Mouse (Mus musculus) spleen, postnatal 14 days (tissue): ENCODE measurements at regions not wholly inside any gene's neighbourhood (a gene's known extent, or its start where the extent isn't known, plus 50 kb on each side); places are given as distances from the start of the nearest gene placed in this dataset.

Source experiments
- DNase-seq, 2 experiments: peaks; one replicate each; pipeline ENCODE4 v3.0.0; 2021 to 2022; ENCODE audit warnings: low spot score in 2 of 2

- DNase-seq = no peak
Observed at GRCm38 (mm10) chr2:167821186-167821585, 110.7 kb upstream of the Ptpn1 start.

- no peak for DNase-seq
Observed at GRCm38 (mm10) chr2:167818799-167819198, 113.1 kb upstream of the Ptpn1 start.

- DNase-seq = no peak
Observed at GRCm38 (mm10) chr2:167817030-167817429, 114.8 kb upstream of the Ptpn1 start.

- no peak for DNase-seq
Observed at GRCm38 (mm10) chr2:167815123-167815522, 116.7 kb upstream of the Ptpn1 start.

DNA sequence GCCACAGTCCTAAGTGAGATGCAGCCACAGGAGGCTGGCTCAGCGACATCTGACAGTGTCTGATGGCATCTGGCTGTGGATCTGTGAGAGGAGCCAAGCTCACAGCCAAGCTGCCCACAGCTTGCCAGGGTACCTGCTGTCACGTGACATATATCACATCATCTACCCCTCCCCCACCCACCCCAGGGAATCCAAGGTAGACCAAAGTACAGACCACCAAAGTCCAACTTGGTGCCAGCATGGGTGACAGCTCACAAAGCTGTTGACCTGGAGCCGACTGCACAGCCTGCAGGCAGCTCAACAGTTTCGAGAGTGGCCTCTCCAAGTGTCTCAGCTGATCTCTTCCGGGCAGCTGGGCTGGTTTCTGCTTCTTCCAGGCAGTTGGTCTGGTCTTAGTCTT lies 119.6 kb upstream of the Tmem189 start:
- no peak for DNase-seq

DNA sequence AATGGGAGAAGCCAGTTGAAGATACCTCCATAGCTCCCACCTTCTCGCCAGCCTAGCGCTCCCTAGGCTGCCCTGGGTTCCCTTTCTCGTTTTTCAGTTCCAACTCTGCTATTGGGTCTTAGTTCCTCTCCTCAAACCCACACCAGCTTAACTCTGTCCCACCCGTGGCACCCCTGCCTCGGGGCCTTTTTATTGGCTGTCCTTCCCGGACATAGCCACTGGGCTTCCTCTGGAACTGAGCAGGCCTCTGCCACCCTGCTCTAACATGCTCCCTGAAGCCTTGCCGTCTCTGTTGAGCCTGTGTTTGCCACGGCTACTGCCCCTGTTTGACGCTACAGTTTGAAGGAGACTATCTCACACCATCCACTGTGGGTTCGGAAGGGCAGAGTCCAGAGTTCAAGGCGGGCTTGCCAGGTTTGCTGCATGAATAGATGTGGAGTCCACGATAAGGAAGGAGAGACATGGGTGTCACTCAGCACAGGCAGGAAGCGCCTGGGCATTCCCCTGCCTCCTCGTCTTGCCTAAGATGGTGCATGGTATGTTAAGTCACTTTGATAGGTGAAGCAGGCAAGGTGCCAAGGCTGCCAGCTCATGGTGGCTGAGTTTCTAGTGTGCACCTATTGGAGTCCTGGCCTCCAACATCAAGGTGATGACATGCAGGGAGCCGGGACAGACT lies 116.1 kb upstream of the Tmem189 start:
- no peak for DNase-seq

DNA sequence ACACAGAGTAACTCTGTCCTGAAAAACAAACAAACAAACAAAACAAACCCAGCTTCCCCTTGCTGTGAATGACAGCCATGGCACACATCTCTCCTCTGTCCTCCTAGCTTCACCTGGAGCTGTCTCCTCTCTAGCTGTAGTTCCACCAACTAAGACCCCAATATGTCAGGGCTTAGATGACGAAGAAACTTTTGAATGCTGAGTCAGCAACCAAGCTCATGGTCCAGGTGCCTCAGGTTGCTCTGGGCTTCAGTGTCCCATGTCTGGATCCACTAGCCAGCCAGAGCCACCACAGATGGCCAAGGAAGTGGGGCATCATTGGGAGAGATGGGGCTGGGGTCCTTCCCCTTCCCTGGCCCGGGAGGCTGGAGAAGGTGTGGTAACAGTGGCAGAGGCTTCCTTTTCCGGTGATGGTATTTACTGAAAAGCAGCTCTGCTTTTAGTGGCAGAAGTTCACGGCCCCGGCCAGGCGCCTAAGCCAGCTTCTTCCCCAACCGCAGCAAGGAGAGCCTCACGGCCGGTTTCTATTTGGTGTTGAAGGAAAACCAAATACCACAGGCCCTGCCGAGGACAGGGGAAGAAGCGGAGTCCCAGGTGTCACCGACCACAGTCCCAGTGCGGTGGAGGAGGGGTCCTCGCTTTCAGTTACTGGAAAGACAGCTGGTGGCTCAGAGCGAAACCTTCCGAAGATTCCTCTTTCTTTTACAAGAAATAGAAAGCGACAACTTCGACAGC lies 115.0 kb upstream of the Tmem189 start:
- DNase-seq = peak; percentile 11 to 24

DNA sequence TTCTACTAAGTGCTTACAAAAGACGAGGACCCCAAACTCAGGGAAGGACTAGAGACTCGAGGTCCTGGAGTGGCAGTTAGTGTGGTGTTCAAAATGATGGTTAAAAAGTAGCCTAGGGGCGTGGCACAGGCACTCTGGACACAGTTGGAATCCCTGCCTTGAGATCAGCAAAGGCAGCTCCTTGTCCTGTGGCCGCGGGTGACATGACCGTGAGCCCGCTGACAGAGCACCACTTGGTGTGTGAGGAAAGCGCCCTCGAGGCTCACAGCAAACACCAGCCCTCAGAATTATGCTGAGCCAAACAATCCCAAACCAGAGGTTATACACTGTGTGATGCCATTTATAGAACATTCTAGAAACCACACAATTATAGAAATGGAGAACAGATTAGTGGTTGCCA lies 112.9 kb upstream of the Tmem189 start:
- no peak for DNase-seq

GRCm38 (mm10) chr2:167801389-167801788 lies 111.8 kb upstream of the Tmem189 start:
- no peak for DNase-seq

DNA sequence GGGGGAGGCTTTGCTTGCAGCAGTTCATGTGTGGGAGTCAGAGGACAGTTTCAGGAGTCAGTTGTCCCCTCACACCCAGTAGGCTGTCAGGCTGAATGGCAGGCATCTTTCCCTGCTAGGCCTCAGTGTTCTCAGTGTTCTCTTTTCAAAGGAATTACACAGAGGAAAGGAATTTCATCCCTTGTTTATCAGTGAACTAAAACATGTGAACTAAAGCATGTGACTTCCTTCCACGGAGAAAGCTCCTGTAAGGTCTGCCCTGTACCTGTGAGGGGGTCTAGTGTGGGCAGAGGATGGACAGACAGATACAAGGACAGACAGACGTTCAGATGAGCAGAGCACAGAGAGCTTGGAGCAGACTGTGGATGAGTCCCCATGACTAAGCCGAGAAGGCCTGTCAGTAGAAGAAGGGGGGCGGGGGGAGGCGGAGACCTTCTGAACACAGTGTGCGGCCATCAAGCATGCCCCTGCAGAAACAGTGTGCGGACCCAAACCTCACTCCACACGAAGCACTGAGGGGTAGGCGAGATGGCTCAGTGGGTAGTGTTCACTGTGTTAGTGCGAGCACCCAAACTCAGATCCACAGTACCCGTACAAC lies 111.1 kb upstream of the Tmem189 start:
- DNase-seq = no peak

DNA sequence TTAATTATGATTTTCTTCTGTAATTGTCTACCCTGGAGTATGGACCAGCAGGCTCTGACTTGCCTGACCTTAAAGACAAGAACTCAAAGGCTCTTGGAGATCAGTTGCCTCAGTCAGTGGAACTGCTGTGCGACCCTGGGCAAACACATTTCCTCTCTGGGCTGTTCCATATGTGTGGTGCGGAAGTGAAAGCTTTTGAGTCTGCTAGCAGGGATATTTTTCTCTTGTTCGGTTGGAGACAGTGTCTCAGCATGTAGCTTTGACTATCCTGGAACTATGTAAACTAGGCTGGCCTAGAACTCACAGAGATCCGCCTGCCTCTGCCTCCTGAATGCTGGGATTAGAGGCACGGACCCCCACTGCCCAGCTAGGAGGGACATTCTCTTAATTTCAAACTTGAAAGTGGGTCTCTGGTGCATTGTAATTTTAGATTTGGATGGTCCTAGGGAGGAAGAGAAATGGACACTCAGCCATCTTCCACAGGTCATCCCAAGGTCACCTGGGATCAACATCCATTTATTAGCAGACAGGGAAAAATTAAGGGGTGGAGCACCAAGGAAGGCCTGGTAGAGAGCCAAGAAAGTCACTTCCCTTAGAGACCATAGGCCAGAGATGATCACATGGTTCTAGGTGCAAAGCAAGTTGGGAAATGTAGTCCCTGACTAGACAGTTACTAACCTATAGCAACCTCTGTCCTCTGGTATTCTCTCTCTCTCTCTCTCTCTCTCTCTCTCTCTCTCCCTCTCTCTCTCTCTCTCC lies 110.2 kb upstream of the Tmem189 start:
- DNase-seq = no peak

DNA sequence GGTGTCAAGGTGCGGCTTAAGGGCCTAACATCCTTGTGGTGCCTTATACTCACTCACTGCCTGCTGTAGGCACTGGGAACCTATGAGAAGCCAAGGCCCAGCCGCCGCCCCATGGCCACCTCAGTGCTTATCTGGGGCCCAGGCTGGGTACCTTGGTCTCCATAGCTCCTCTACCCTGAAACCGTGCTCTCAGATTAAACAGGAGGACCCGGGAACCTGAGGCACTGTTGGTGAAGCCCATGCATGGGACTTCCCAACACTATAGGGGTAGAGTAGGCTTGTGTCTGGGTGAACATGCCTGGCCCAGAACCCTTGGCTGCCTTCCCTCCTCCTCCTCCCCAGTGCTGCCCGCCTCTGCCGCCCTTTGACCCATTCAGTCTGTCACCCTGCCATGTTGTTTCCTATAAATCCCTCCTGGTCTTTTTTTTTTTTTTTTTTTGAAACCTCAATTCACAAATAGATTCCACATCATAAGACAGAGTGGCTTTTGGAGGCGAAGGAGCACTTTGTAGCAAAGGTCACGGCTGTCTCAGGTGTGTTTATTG lies 109.4 kb upstream of the Tmem189 start:
- DNase-seq = no peak

DNA sequence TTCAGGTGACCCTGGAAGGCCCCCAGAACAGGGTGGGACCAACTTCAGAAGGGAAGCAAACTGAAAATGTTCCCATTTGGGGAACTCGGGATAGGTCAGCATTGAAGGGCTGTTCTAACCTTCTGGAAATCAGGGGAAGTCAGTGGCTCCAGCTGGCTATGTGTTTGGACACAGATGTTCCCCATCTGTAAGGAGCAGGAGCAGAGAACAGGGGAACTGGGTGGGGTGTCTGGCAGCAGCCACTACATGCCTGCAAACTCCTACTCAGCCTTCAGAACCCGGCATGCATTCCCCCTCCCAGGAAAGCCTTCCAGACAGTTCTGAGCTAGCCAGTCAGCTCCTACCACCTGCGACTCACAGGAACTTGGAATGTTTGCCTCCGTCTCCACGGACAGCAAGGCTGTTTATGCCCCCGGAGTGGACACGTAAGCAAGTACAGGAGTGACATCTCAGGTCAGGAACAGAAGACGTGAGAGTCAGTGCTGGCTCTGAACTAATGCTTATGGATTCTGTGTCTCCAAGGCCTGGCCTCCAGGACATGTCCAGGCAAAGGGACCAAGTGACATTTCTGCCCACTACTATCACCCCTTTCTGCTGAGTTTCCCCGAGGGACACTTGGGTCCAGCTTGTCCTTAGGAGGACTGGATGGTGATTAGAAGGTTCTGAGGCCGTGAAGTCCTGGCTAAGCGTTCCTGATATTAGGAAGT lies 108.6 kb upstream of the Tmem189 start:
- DNase-seq = no peak

- DNase-seq = no peak
Observed at GRCm38 (mm10) chr2:167795491-167795890, 105.9 kb upstream of the Tmem189 start.

DNA sequence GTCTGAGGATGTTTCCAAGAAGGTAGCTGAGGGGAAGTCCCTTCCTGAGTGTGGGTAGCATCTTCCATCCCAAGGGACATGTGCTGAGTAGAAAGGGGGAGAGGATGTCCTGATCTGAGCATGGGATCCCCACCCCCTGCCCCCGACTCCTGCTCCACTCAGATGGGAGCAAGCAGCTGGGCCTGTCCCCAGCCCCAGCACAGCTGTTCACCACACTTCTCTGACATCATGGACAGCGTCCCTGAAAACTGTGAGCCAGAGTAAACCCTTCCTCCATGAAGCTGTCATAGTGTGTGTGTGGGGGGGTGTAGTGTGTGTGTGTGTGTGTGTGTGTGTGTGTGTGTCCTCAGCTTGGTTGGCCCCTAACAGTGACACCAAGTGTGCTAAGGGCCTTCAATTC lies 104.3 kb upstream of the Tmem189 start:
- DNase-seq = no peak

DNA sequence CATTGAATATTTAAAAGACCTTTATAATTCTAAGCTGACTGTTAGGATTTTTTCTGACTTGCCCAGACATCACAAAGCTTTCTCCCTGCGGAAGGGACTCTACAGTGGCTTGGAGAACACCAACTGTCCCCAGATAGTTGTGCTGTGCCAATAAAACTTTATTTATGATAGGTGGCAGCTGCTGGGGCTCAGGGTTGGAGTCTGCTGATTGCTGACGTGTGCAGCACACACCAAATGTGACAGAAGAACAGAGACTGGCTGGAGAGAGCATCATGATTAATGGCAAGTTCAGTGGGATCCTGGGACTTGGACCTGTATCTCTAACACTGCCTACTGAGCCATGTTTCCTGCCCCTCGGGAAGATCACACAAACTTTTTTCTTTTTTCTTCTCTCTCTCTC lies 103.1 kb upstream of the Tmem189 start:
- no peak for DNase-seq

GRCm38 (mm10) chr2:167792330-167792729 lies 102.7 kb upstream of the Tmem189 start:
- DNase-seq = no peak

DNA sequence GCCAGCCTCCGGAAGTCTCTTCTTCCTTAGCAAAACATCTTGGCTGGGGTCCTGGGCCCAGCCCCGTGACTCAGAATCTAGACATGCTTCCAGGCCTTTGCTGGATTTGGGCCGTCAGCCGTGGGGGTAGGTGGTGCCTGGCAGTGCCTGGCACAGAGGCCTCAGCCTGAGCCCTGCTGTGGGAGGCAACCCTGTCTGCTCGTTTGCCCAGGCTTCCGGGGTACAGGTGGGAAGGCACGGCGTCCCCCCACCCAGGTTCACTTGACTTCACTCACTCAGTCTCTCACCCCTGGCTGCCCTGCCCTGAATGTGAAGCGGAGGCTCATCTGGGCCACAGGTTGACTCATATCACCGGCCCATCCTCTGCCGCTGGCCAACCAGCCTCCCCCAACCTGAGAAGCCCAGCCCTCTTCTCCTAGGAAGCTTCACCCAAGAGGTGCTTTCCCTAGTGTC lies 99.9 kb upstream of the Tmem189 start:
- no peak for DNase-seq

DNA sequence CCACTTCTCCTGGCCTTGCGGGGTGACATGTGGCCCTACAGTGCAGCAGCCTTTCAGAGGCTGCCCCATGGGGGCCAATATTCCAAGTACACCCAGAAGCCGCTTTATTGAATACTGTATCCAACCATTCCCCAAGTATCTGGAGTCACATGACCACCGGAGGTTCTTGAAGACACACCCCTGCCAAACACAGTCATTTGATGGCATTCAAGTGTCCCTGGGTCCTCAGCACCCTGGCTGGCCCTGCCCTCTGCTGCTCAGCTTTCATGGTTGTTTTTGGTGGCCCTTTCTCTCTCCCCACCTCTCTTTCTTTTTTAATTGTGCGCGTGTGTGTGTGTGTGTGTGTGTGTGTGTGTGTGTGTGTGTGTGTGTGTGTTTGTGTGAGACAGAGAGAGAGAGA lies 97.3 kb upstream of the Tmem189 start:
- DNase-seq = no peak

- no peak for DNase-seq
Observed at GRCm38 (mm10) chr2:167784353-167784752, 94.7 kb upstream of the Tmem189 start.

DNA sequence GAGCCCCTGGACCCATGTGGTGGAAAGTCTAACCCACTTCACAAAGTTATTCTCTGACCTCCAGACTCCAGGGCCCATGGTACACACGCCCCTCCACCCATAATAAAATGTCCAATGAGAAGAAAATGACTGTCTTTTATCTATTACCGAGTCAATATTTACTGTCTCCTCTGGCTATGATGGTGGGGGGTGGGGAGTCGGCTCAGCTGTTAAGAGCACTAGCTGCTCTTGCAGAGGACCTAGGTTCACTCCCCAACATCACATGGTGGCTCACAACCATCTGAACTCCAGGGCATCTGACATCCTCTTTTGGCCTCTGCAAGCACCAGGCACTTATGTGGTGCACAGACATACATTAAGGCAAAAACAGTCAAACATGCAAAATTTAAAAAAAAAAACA lies 93.8 kb upstream of the Tmem189 start:
- DNase-seq = no peak
